Mouse (Mus musculus): Measurements from ENCODE around the gene Gpr62.

Gpr62 gene

GRCm38 (mm10) chr9:106429221-106430014 is 36.3 kb downstream of the Gpr62 start, which contains the start of gene Rpl29:
TSS of gene Rpl29 (plus strand) at chr9:106429454.
- peak; percentile 76 for DNase-seq (ENCODE audit: extremely low read depth, insufficient read length, low spot score)

- no peak for DNase-seq (ENCODE audit: extremely low read depth, insufficient read length, low spot score)
Observed at GRCm38 (mm10) chr9:106428719-106429220, 37.0 kb downstream of the Gpr62 start.

- peak; percentile 55 for DNase-seq (ENCODE audit: extremely low read depth, insufficient read length, low spot score)
Observed at GRCm38 (mm10) chr9:106421865-106422160, 43.9 kb downstream of the Gpr62 start.

- DNase-seq (ENCODE audit: extremely low read depth, insufficient read length, low spot score) = peak; percentile 48
Observed at GRCm38 (mm10) chr9:106421033-106421864, 44.5 kb downstream of the Gpr62 start.

- no peak for DNase-seq (ENCODE audit: extremely low read depth, insufficient read length, low spot score)
Observed at GRCm38 (mm10) chr9:106420608-106421007, 45.1 kb downstream of the Gpr62 start.

- peak; percentile 79 for DNase-seq (ENCODE audit: extremely low read depth, insufficient read length, low spot score)
Observed at GRCm38 (mm10) chr9:106417841-106418625, 47.7 kb downstream of the Gpr62 start.

- DNase-seq (ENCODE audit: extremely low read depth, insufficient read length, low spot score) = no peak
Observed at GRCm38 (mm10) chr9:106416826-106417225, 48.9 kb downstream of the Gpr62 start.

Data from 3134 (cell line).